Mouse (Mus musculus) layer of hippocampus, adult 8-10 months (tissue): ENCODE data around the gene Cntf. TPM values are rescaled to one million over a fixed set of nuclear protein-coding genes. Genes with fewer than 3 reads are reported as not detected.

Source experiments
- DNase-seq, 2 experiments: peaks; one replicate each; pipeline ENCODE4 v3.0.0; 2022; ENCODE audit warnings: low spot score in 2 of 2
- total RNA-seq, 4 experiments: library from RNA; stranded (reverse); gene quantifications; 2 replicates each; pipeline ENCODE4 v1.2.4; 2022

Cntf gene
- 1 to 10 TPM; 4.0 to 4.9 (median 4.6) TPM for total RNA-seq

- no peak for DNase-seq
Measured at GRCm38 (mm10) chr19:12765308-12765707, at the start of gene Cntf. Gene Cntf (minus strand): TSS chr19:12765632.

GRCm38 (mm10) chr19:12813883-12814282 lies 48.5 kb upstream of the Cntf start:
- no peak for DNase-seq

GRCm38 (mm10) chr19:12812644-12813364 lies 47.4 kb upstream of the Cntf start:
- no peak for DNase-seq

- DNase-seq: no peak
Measured at GRCm38 (mm10) chr19:12806214-12806613, 40.8 kb upstream of the Cntf start.

GRCm38 (mm10) chr19:12805730-12806129 lies 40.3 kb upstream of the Cntf start:
- no peak for DNase-seq

- DNase-seq: no peak
Measured at GRCm38 (mm10) chr19:12804237-12804636, 38.8 kb upstream of the Cntf start.

GRCm38 (mm10) chr19:12802830-12803229 lies 37.4 kb upstream of the Cntf start:
- peak; percentile 23 to 47 for DNase-seq

GRCm38 (mm10) chr19:12801046-12801445 lies 35.6 kb upstream of the Cntf start:
- no peak for DNase-seq

- DNase-seq: no peak
Measured at GRCm38 (mm10) chr19:12800621-12801020, 35.2 kb upstream of the Cntf start.

- no peak for DNase-seq
Measured at GRCm38 (mm10) chr19:12799081-12799480, 33.6 kb upstream of the Cntf start.

- no peak for DNase-seq
Measured at GRCm38 (mm10) chr19:12798404-12798803, 33.0 kb upstream of the Cntf start.

- DNase-seq: peak in 1 of 2 experiments; percentile 24
Measured at GRCm38 (mm10) chr19:12797071-12797470, 31.6 kb upstream of the Cntf start.

GRCm38 (mm10) chr19:12796328-12796931 lies 31.0 kb upstream of the Cntf start:
- peak in 1 of 2 experiments; percentile 58 for DNase-seq

- peak; percentile 98 for DNase-seq
Measured at GRCm38 (mm10) chr19:12795511-12796327, 30.3 kb upstream of the Cntf start, which contains the start of the genes Zfp91 and Lpxn. Gene Zfp91 (minus strand): TSS chr19:12796126. Gene Lpxn (plus strand): TSS chr19:12796193.

GRCm38 (mm10) chr19:12795110-12795509 lies 29.7 kb upstream of the Cntf start:
- no peak for DNase-seq

- DNase-seq: peak; percentile 89 to 91
Measured at GRCm38 (mm10) chr19:12794056-12795044, 28.9 kb upstream of the Cntf start.

GRCm38 (mm10) chr19:12792374-12792773 lies 26.9 kb upstream of the Cntf start:
- DNase-seq: no peak

- no peak for DNase-seq
Measured at GRCm38 (mm10) chr19:12787721-12788120, 22.3 kb upstream of the Cntf start.

- DNase-seq: no peak
Measured at GRCm38 (mm10) chr19:12786803-12787395, 21.5 kb upstream of the Cntf start.

GRCm38 (mm10) chr19:12780437-12780836 lies 15.0 kb upstream of the Cntf start:
- DNase-seq: no peak
